Mouse (Mus musculus): ENCODE results near the gene Ankrd6. TPM values are rescaled to one million over a fixed set of nuclear protein-coding genes. Genes with fewer than 3 reads are reported as not detected.

The Ankrd6 gene
- total and polyA plus RNA-seq, 3 experiments, result 1.1 to 1.8 TPM; not detected in 1

DNA sequence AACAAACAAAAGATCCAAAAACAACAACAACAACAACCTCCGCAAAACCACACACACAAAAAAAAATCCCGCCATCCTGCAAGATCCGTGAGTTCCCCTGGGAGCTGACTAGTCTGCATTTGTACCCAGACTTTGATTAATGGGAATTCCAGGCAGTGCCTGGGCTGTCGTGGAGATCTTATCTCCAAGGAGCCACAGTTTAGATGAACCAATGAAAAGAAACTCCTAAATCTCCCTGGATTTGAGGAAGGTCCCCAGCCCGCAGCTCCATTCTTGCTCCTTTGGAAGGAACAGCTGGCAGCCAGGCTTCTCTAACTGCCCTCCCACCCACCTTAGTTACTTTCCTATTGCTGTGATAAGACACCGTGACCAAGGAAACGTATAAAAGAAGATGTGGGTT is 2.0 kb upstream of the Ankrd6 start:
- H3K79me2 ChIP-seq (ENCODE audit: control insufficient read depth, insufficient read depth, low read length, poor library complexity), result no peaks in the 10 kb centered on the region
- no peak overlapping the region for H3K27ac ChIP-seq (ENCODE audit: control insufficient read depth, low read depth, low read length)
- H3K4me3 ChIP-seq (ENCODE audit: control insufficient read depth in 1 of 2, insufficient read depth in 1 of 2, low read depth in 2 of 2, low read length in 2 of 2), result no peak overlapping the region
- DNase-seq (ENCODE audit: low read depth, low spot score), result no peak
- TF ChIP-seq MEF2A (IDR thresholded peaks at IDR 0.05; ENCODE audit: extremely low read depth, insufficient replicate concordance, low read depth, low read length, poor library complexity, severe bottlenecking) (no peak), ZMIZ1 (IDR thresholded peaks at IDR 0.05; ENCODE audit: low read depth, low read length) (no peak), ZC3H11A (IDR thresholded peaks at IDR 0.05; ENCODE audit: low read depth, low read length) (no peak), CTCF (IDR thresholded peaks at IDR 0.05 in 2 of 3, conservative IDR thresholded peaks at IDR 0.05 in 1 of 3; ENCODE audit: control insufficient read depth in 1 of 3, insufficient read depth in 1 of 3, low read depth in 2 of 3, low read length in 3 of 3, poor library complexity in 1 of 3, severe bottlenecking in 1 of 3) (no peak), ZNF384 (IDR thresholded peaks at IDR 0.05; ENCODE audit: low read depth, low read length) (no peak), USF1 (IDR thresholded peaks at IDR 0.05; ENCODE audit: low read depth, low read length) (no peak), POLR2AphosphoS5 (IDR thresholded peaks at IDR 0.05; ENCODE audit: borderline replicate concordance, low read depth, low read length) (no peak), RCOR1 (IDR thresholded peaks at IDR 0.05; ENCODE audit: low read depth, low read length) (no peak), JUND (IDR thresholded peaks at IDR 0.05; ENCODE audit: low read depth, low read length) (no peak), POLR2A (IDR thresholded peaks at IDR 0.05; ENCODE audit: control insufficient read depth in 1 of 2, insufficient read depth in 1 of 2, low read depth in 1 of 2, low read length in 2 of 2, poor library complexity in 1 of 2) (no peak), SIN3A (IDR thresholded peaks at IDR 0.05; ENCODE audit: low read length) (no peak)
- no peaks in the 10 kb centered on the region for H3K36me3 ChIP-seq (ENCODE audit: control insufficient read depth in 1 of 2, insufficient read depth in 2 of 2, low read length in 2 of 2)
- H3K27me3 ChIP-seq (ENCODE audit: control insufficient read depth in 1 of 2, insufficient read depth in 2 of 2, low read length in 2 of 2), result no peaks in the 10 kb centered on the region; a peak in 1 of 4 replicates
- no peak overlapping the region for H3K9ac ChIP-seq (ENCODE audit: control insufficient read depth, low read depth, low read length, poor library complexity, severe bottlenecking)
- H3K4me1 ChIP-seq (ENCODE audit: control insufficient read depth in 1 of 2, insufficient read depth in 2 of 2, low read length in 2 of 2), result no peaks in the 10 kb centered on the region
- H3K9me3 ChIP-seq (replicated peaks; ENCODE audit: insufficient read depth, low read length), result no peaks in the 10 kb centered on the region

DNA sequence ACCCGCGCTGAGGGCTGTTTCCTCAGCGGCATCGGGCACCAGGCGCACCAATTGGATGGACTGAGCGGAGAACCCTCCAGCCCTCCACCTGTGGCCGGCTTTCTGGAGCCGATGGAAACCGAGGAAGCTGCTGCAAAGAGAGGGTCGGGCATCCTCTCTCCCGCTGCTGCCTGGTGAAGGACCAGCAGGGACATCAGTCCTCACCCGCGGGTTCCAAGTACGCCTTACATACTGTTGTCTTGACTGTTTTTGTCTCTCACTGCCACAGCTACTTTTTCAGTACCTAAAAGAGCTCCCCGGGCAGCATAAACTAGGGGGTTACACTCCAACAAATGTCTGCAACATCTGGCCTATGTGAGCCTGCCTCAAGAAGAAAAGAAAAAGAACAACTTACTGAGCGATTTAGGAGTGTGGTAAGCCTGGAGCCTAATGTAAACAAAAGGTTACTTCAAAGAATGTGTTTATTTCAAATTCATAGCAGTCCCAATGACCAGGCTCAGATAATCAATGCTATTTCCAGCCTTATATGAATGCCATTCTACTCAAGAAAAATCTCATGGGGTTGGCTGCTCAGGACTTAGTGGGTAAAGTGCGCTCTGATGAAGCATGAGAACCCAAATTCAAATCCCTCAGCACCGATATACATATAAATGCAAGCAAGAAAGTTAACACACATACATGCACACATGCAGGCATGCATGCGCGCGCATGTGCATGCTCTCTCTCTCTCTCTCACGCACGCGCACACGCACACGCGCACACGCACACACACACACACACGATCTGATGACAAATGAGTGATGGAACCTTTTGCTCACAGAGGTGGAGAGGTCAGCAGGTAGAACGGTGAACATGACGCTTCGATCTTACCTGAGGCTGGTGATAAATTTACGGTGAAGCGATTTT is 647 bp upstream of the Ankrd6 start:
- Histone ChIP-seq H3K9me3 (replicated peaks; ENCODE audit: insufficient read depth, low read length) (no peaks in the 10 kb centered on the region), H3K27me3 (ENCODE audit: control insufficient read depth in 1 of 2, insufficient read depth in 2 of 2, low read length in 2 of 2) (no peaks in the 10 kb centered on the region; a peak in 1 of 4 replicates), H3K36me3 (ENCODE audit: control insufficient read depth in 1 of 2, insufficient read depth in 2 of 2, low read length in 2 of 2) (no peaks in the 10 kb centered on the region), H3K4me3 (ENCODE audit: control insufficient read depth in 1 of 2, insufficient read depth in 1 of 2, low read depth in 2 of 2, low read length in 2 of 2) (peak overlapping the region in 1 of 2 experiments; percentile 44; a peak in 2 of 4 replicates), H3K79me2 (ENCODE audit: control insufficient read depth, insufficient read depth, low read length, poor library complexity) (no peaks in the 10 kb centered on the region), H3K9ac (ENCODE audit: control insufficient read depth, low read depth, low read length, poor library complexity, severe bottlenecking) (no peak overlapping the region), H3K27ac (ENCODE audit: control insufficient read depth, low read depth, low read length) (no peak overlapping the region), H3K4me1 (ENCODE audit: control insufficient read depth in 1 of 2, insufficient read depth in 2 of 2, low read length in 2 of 2) (no peaks in the 10 kb centered on the region)
- DNase-seq (ENCODE audit: low read depth, low spot score), result no peak
- no peak for TF ChIP-seq POLR2A (IDR thresholded peaks at IDR 0.05; ENCODE audit: control insufficient read depth in 1 of 2, insufficient read depth in 1 of 2, low read depth in 1 of 2, low read length in 2 of 2, poor library complexity in 1 of 2)
- no peak for TF ChIP-seq UBTF (IDR thresholded peaks at IDR 0.05; ENCODE audit: borderline replicate concordance, insufficient read depth, low read depth, low read length)
- TF ChIP-seq MXI1 (IDR thresholded peaks at IDR 0.05; ENCODE audit: low read depth, low read length), result no peak
- no peak for TF ChIP-seq ZKSCAN1 (IDR thresholded peaks at IDR 0.05; ENCODE audit: low read depth, low read length)
- no peak for TF ChIP-seq HCFC1 (IDR thresholded peaks at IDR 0.05; ENCODE audit: low read depth, low read length)
- no peak for TF ChIP-seq NRF1 (IDR thresholded peaks at IDR 0.05; ENCODE audit: insufficient read depth, low read depth, low read length, poor library complexity, severe bottlenecking)
- no peak for TF ChIP-seq SIN3A (IDR thresholded peaks at IDR 0.05; ENCODE audit: low read length)
